Mouse (Mus musculus): ENCODE results near the gene Baz2b. TPM values are rescaled to one million over a fixed set of nuclear protein-coding genes. Genes with fewer than 3 reads are reported as not detected.

Gene Baz2b
- total RNA-seq (2021), result 10 to 100 TPM; 55.6 to 60.3 TPM

GRCm38 (mm10) chr2:60209703-60210651 lies at the start of gene Baz2b, which contains the start of gene March7:
Gene Baz2b (minus strand): TSS chr2:60209839.
Gene March7 (plus strand): TSS chr2:60209887.
- intact Hi-C loops (cut with DNase I), result loop anchor here (2.0 to 10.0 kb wide), 3 partner anchors 85 to 685 kb away; no protein-coding TSS in a partner anchor
- peak; percentile 90 to 91 for DNase-seq

DNA sequence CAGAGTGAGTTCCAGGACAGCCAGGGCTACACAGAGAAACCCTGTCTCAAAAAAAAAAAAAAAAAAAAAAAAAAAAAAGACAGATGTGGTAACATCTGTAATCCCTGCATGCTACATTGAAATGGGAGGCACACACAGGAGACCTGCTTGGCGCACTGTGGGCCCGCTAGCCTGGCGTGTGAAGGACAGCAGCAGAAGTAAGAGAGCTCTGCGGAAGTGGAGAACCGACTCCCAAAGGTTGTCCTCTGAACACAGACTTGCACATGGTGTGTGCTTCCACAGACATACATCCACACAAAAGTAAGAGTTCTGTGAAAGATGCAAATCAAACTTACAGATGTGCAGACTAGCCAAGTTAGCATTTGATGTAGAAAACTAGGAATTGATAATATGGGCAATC lies 49.5 kb upstream of the Baz2b start:
- DNase-seq, result no peak
- intact Hi-C loops (cut with DNase I), result loop anchor here (5.0 kb wide), 1 partner anchor 1198 kb away; no protein-coding TSS in a partner anchor

GRCm38 (mm10) chr2:60256751-60257150 lies 47.1 kb upstream of the Baz2b start:
- DNase-seq, result no peak
- intact Hi-C loops (cut with DNase I), result loop anchor here (5.0 kb wide), 1 partner anchor 1201 kb away; no protein-coding TSS in a partner anchor

GRCm38 (mm10) chr2:60253506-60253905 lies 43.9 kb upstream of the Baz2b start:
- intact Hi-C loops (cut with DNase I), result no loop called here
- no peak for DNase-seq

DNA sequence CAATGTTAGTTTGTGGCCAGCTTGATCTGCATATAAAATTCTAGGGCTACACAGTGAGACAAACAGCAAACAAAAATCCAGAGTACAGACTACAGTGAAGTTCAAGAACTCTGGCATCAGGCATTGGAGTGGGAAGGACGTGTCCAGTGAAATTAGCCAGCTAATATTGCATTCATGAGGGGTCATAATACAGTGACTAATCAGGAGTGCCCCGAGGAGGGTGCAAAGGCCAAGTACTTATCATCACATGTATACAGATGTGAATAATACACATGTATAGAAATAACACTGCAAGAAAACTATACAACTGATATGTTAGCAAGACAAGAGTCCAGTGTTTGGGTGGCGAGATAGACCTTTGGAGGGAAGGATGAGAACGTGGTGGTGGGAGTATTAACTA lies 43.1 kb upstream of the Baz2b start:
- no peak for DNase-seq
- intact Hi-C loops (cut with DNase I), result no loop called here

GRCm38 (mm10) chr2:60234506-60234905 lies 24.9 kb upstream of the Baz2b start:
- no peak for DNase-seq
- intact Hi-C loops (cut with DNase I), result no loop called here

GRCm38 (mm10) chr2:60233147-60233546 lies 23.5 kb upstream of the Baz2b start:
- intact Hi-C loops (cut with DNase I), result no loop called here
- peak; percentile 55 to 58 for DNase-seq

- no peak for DNase-seq
- intact Hi-C loops (cut with DNase I), result no loop called here
Observed at GRCm38 (mm10) chr2:60230361-60230760, 20.7 kb upstream of the Baz2b start.

GRCm38 (mm10) chr2:60228470-60228869 lies 18.8 kb upstream of the Baz2b start:
- no peak for DNase-seq
- intact Hi-C loops (cut with DNase I), result no loop called here

DNA sequence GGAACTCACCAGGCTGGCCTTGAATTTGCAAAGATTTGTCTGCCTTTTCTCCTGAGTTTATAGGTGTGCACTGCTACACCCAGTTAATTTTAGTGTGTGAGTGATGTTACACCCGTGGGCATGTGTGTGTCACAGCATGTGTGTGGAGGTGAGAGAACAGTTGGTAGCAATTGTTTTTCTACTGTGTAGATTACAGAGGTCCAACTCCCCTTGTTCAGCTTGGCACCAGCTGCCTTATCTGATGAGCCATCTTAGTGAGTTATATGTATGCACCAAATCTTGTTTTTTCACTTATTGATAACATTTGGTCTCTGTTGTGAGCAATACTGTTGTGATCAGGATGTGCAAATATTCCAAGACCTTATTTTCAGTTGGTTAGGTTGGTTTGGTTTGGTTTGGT lies 13.8 kb upstream of the Baz2b start:
- DNase-seq, result no peak
- intact Hi-C loops (cut with DNase I), result no loop called here

GRCm38 (mm10) chr2:60221954-60222353 lies 12.3 kb upstream of the Baz2b start:
- no peak for DNase-seq
- intact Hi-C loops (cut with DNase I), result no loop called here

DNA sequence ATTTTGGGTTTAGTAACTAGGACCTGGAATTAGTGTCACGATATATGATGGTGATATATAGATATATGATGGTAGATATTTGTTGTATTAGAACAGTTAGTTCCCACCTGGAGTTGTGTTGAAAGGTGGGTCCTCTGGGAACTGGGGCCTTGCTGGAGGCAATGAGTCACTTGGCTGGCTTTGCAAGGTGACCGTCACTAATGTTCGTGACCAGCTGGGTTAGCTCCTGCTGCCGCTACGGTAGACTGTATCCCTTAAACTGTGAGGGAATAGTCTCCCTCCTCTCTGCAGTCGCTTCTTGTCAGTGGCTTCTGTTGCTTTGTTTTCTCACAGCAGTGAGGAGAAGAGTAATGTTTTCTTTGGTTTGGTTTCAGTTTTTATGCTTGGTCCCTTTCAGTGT lies 11.6 kb upstream of the Baz2b start:
- DNase-seq, result peak in 1 of 2 experiments; percentile 50
- intact Hi-C loops (cut with DNase I), result no loop called here

DNA sequence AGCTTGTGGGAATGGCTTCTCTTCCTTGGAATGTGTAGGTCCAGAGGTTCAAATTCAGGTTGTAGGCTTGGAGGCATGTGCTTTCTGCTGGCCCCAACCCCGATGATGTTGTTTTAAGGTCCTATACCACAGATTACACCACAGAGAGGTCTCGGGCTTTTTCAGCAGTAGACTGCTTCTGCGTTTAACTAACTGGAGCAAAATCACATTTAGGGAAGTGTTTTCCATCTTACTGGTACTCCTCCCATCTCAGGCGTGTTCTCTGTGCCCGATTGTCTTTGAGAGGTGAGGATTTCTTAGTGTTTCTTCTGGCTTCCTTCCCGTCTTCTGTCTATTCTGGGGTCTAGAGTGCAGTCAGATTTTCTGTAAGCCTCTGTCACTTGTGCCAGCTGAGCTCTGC lies 8.0 kb upstream of the Baz2b start:
- DNase-seq, result no peak
- intact Hi-C loops (cut with DNase I), result no loop called here

GRCm38 (mm10) chr2:60216547-60217153 lies 7.0 kb upstream of the Baz2b start:
- intact Hi-C loops (cut with DNase I), result no loop called here
- no peak for DNase-seq

DNA sequence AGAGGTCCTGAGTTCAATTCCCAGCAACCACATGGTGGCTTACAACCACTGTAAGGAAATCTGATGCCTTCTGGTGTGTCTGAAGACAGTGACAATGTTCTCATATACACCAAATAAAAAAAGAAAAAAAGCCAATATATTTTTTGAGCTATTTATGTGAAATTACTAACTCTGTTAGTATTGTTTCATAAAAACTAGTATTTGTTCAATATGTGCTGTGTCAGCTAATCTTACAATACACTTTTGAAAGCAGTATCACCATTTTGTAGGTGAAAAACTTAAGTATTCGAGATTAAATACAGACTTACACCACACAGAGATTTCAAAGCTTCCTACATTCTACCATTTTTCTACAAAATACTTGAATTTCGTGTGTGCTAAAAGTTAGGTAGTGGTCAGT lies 5.0 kb upstream of the Baz2b start:
- no peak for DNase-seq
- intact Hi-C loops (cut with DNase I), result no loop called here

DNA sequence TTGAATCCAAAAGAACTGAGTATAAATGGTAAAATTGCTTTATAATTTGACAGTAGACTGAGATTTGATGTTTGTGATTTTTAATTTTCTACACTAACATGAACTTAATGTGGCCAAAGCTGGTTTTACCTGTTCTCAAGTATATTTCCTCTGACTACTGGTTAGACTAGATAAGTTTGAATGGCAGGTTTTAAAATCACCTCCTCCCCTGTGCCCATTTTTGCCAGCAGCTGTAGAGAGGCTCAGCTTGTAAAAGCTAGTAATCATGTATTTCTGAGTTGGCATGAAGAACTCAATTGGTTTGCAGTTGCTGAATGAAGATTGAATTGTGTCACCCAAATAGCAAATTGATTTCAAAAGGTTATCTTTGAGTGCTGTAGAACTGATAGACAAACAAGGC lies 2.8 kb upstream of the Baz2b start:
- intact Hi-C loops (cut with DNase I), result no loop called here
- no peak for DNase-seq

GRCm38 (mm10) chr2:60210821-60211220 lies 1.2 kb upstream of the Baz2b start:
- intact Hi-C loops (cut with DNase I), result no loop called here
- DNase-seq, result no peak

GRCm38 (mm10) chr2:60209122-60209611 lies 472 bp downstream of the Baz2b start:
- DNase-seq, result peak; percentile 64 to 70
- intact Hi-C loops (cut with DNase I), result loop anchor here (2.0 to 10.0 kb wide), 3 partner anchors 84 to 684 kb away; no protein-coding TSS in a partner anchor

DNA sequence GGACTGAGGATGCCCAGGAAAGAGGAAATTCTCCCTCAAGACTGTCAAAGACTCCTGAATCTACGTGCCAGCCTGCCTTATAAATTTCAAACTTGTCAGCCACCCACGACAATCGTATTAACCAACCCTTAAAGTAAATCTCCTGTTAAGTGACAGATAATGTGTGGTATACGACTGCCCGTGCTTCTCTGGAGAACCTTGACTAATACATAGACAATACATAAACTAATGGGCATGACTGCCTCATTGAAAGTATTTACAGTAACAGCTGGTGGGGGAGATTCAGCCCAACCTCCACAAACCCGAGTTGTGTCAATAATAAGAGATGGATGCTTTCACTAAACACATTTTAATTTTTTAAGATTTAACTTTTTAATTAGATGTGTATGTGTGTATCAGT lies 3.8 kb downstream of the Baz2b start:
- intact Hi-C loops (cut with DNase I), result loop anchor here (5.0 to 10.0 kb wide), 2 partner anchors 183 to 681 kb away; no protein-coding TSS in a partner anchor
- no peak for DNase-seq

DNA sequence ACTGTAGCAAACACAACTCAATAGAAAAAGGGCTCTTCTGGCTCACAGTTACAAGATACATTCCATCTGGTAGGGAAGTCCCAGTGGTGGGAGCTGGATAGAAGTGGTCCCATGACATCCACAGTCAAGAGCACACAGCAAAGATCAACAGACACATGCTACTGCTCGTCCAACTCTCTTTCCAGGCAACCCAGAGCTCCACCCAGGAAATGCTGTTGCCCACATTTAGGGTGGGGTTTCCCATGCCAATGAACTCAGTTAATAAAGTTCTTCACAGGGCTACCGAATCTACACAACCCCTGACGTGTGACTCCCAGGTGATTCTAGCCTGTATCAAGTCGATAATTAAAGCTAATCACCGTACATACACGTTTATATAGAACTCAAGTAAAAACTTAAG lies 5.5 kb downstream of the Baz2b start:
- intact Hi-C loops (cut with DNase I), result loop anchor here (10.0 kb wide), 1 partner anchor 679 kb away; no protein-coding TSS in a partner anchor
- DNase-seq, result no peak

- intact Hi-C loops (cut with DNase I), result loop anchor here (10.0 kb wide), 1 partner anchor 679 kb away; no protein-coding TSS in a partner anchor
Observed at GRCm38 (mm10) chr2:60203733-60204132, 5.9 kb downstream of the Baz2b start.

More at GRCm38 (mm10) chr2:60203733-60204132, 5.9 kb downstream of the Baz2b start:
- no peak for DNase-seq
